Mouse (Mus musculus) stomach, postnatal 0 days (tissue): ENCODE measurements at regions not wholly inside any gene's neighbourhood (a gene's known extent, or its start where the extent isn't known, plus 50 kb on each side); places are given as distances from the start of the nearest gene placed in this dataset.

ENCODE experiments used
- ATAC-seq: fragments of 200-750 bp; cut with Nextera tagmentation; 2 replicates; pipeline ENCODE4 v1.8.0; 2017; ENCODE audit not compliant: low FRiP score, low TSS enrichment
- DNase-seq: peaks from one replicate; pipeline ENCODE4 v3.0.0-alpha.2; 2016; ENCODE audit warnings: low spot score
- H3K27ac ChIP-seq: fragments of 300-500 bp; sonication (generic); replicated peaks from 2 replicates; pipeline ENCODE4 v1.5.1; 2014; ENCODE audit warnings: mild to moderate bottlenecking, control low read depth
- H3K27me3 ChIP-seq: fragments of 300-500 bp; sonication (generic); 2 replicates; pipeline ENCODE4 v1.6.1; 2014; ENCODE audit warnings: low read length; ENCODE audit not compliant: control insufficient read depth, insufficient read depth
- H3K36me3 ChIP-seq: fragments of 300-500 bp; sonication (generic); 2 replicates; pipeline ENCODE4 v1.6.1; 2014; ENCODE audit warnings: low read length, mixed read lengths; ENCODE audit not compliant: control insufficient read depth, insufficient read depth
- H3K4me1 ChIP-seq: fragments of 300-500 bp; sonication (generic); replicated peaks from 2 replicates; pipeline ENCODE4 v1.6.1; 2014; ENCODE audit warnings: antibody characterized with exemption; ENCODE audit not compliant: control insufficient read depth, insufficient read depth
- H3K4me2 ChIP-seq: fragments of 300-500 bp; sonication (generic); replicated peaks from 2 replicates; pipeline ENCODE4 v1.6.1; 2014; ENCODE audit warnings: low read depth, mild to moderate bottlenecking, control low read depth, moderate library complexity
- H3K4me3 ChIP-seq: fragments of 300-500 bp; sonication (generic); 2 replicates; pipeline ENCODE4 v1.5.1; 2014; ENCODE audit warnings: low read depth, low read length, control low read depth
- H3K9ac ChIP-seq: fragments of 300-500 bp; sonication (generic); 2 replicates; pipeline ENCODE4 v1.6.1; 2014; ENCODE audit warnings: mild to moderate bottlenecking, low read length, control low read depth, mixed read lengths
- H3K9me3 ChIP-seq: fragments of 300-500 bp; sonication (generic); 2 replicates; pipeline ENCODE4 v1.6.1; 2016; ENCODE audit warnings: low read length; ENCODE audit not compliant: control insufficient read depth
- CTCF ChIP-seq: IDR thresholded peaks from 2 replicates; pipeline ENCODE4 v1.5.1; 2016; ENCODE audit warnings: antibody characterized with exemption, low read depth, mild to moderate bottlenecking, moderate library complexity
- EP300 ChIP-seq: optimal IDR thresholded peaks from 2 replicates; pipeline ENCODE3; 2016; ENCODE audit warnings: antibody characterized with exemption
- WGBS: fragments of 180-500 bp; shearing (Covaris S2); extraction: QIAGEN DNeasy Blood & Tissue Kit; methylation state at CpG from one replicate; pipeline ENCODE4 v1.1.7; 2014; 5-methylcytosine and 5-hydroxymethylcytosine counted together

DNA sequence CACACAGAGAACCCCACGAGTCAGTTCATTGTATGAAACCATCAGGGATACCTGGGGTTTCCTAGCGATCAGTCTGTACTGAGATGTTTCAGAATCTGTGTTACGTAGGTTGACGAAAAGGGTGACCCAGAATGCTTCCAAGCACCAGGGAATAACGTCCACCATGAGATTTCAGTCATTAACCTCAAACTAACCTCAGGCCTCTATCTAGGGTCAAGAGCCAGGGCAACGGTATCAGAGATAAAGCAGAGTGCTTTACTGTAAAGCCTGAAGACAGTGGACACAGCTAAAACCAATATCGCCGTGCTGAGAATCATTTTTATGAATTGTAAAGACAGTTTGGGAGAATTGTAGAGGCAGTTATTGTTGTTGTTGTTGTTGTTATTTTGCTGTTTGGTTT is 52.9 kb upstream of the Errfi1 start:
- no peak overlapping the region for H3K27ac ChIP-seq
- H3K9ac ChIP-seq = no peak overlapping the region
- no peak for ATAC-seq
- no peak overlapping the region for H3K4me3 ChIP-seq
- no peaks in the 10 kb centered on the region for H3K36me3 ChIP-seq
- H3K27me3 ChIP-seq = no peaks in the 10 kb centered on the region
- DNase-seq = no peak
- WGBS = 75% methylated on average over 8 of the region's 8 CpGs
- peaks cover 2% of the 10 kb centered on the region; the same call in 1 of the 2 replicates for H3K4me1 ChIP-seq
- TF ChIP-seq CTCF (no peak), EP300 (no peak)
- H3K9me3 ChIP-seq = no peaks in the 10 kb centered on the region
- H3K4me2 ChIP-seq = no peak overlapping the region

DNA sequence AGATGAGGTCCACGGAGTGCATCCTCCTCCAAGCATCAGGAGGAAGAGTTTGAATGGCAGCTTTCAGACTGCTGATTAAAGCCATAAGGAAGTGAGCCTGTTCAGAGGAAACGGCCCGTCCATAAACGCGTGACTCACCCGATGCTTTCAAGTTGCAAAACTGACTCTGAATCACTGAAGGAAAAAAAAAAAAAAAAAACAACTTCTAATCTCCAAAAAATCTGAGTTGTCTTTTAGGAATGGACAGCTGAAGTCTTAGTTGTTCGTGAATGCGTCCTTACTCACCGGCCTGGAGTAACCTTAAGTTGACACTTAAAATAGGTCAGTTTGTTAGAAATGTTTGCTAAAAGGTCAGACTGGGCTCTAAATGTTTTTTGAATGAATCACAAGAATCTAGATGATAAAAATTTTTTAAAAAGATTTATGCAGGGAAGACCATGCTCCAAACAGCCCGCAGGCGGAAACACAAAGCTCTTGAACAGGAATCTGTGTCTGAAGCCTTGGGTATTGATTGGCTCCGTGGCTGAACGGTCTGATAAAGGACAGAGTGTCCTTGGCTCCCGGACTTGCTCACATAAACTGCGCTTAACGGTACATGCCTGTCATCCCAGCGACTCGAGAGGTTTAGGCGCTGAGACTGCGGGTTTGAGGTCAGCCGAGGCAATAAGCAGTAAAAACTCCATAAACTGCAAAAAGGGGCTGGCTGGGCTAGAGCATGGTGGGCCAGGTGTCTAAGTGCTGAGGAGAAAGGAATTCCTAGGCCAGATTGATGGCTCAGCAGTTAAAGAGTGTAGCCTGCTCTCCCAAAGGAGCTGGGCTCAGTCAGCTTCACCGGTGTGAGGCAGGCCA is 53.9 kb upstream of the Errfi1 start:
- H3K9me3 ChIP-seq = no peaks in the 10 kb centered on the region
- DNase-seq (peak; percentile 62), ATAC-seq (peak; percentile 63)
- TF ChIP-seq CTCF (no peak), EP300 (peak; percentile 17)
- peak overlapping the region; percentile 8; the same call in 1 of the 2 replicates for H3K9ac ChIP-seq
- 16% methylated on average over 22 of the region's 22 CpGs for WGBS
- peak overlapping the region; percentile 81 for H3K27ac ChIP-seq
- H3K4me1 ChIP-seq = peaks cover 2% of the 10 kb centered on the region; the same call in 1 of the 2 replicates
- no peaks in the 10 kb centered on the region for H3K27me3 ChIP-seq
- H3K4me3 ChIP-seq = no peak overlapping the region
- no peaks in the 10 kb centered on the region for H3K36me3 ChIP-seq
- 0 out of 2 replicates have a peak overlapping the region, but pooled peaks have one; percentile 9 for H3K4me2 ChIP-seq

DNA sequence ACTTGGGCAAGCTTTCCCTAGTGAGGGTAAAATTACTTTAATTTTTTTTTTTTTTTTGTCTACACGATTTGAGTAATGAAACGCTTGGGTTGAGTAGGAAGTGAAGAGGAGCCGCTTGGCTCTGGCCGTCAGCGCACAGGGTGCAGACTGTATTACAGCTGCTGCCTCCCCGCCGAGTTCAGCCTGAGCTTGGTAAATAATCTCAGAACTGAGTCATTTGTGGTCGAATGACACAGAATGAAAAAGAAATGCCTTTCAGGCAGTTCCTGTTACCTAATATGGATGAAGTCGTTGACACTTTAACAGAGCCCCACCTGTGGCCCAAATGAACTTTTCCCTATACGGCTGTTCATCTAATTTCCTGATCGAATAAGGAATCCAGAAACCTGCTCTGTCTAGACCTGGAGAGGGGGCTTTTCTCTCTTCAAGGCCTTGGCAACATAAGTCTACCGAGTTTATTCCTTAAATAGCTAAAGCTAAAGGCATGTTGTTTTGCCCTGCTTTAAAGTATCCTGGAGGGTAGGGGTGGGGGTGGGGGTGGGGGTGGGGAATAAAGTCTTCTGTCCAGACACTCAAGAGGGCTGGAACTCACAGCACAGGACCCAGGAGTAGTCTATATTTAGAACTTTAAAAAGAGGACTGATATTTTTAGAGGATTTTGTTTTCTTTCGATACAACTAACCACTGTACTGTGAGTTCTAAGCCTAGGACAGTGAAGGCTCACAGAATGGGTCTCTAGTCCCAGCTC is 54.8 kb upstream of the Errfi1 start:
- H3K9me3 ChIP-seq = no peaks in the 10 kb centered on the region
- no peaks in the 10 kb centered on the region for H3K27me3 ChIP-seq
- peaks cover 2% of the 10 kb centered on the region; the same call in 1 of the 2 replicates for H3K4me1 ChIP-seq
- WGBS = 12% methylated on average over 13 of the region's 13 CpGs
- no peak overlapping the region for H3K9ac ChIP-seq
- H3K27ac ChIP-seq = peak overlapping the region; percentile 81
- peak; percentile 24 for TF ChIP-seq EP300
- TF ChIP-seq CTCF = no peak
- H3K36me3 ChIP-seq = no peaks in the 10 kb centered on the region
- DNase-seq (peak; percentile 70), ATAC-seq (peak; percentile 87)
- no peak overlapping the region for H3K4me3 ChIP-seq
- peak overlapping the region; percentile 11; the same call in 1 of the 2 replicates for H3K4me2 ChIP-seq

DNA sequence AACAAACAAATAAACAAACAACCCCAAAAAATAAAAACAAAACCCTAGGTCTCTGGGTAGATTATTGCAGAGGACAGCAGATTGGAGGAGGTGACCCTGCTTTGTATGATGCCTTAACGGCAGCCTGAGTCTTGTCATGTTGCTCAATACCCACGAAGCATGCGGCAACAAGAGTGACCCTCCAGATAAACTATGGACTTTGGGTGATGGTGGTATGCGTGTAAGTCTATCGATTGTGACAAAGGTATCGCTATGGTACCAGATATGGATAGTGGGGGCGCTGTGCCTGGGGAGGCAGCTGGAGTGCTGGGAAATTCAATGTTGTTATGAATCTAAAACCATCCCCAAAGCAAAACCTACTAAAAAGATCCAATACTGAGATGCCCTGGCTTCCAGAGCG is 55.4 kb upstream of the Errfi1 start:
- peak overlapping the region; percentile 81 for H3K27ac ChIP-seq
- DNase-seq (no peak), ATAC-seq (no peak)
- H3K9me3 ChIP-seq = no peaks in the 10 kb centered on the region
- no peak overlapping the region for H3K4me3 ChIP-seq
- H3K27me3 ChIP-seq = no peaks in the 10 kb centered on the region
- TF ChIP-seq CTCF (no peak), EP300 (no peak)
- WGBS = 73% methylated on average over 8 of the region's 8 CpGs
- H3K9ac ChIP-seq = no peak overlapping the region
- H3K36me3 ChIP-seq = no peaks in the 10 kb centered on the region
- peak overlapping the region; percentile 11; the same call in 1 of the 2 replicates for H3K4me2 ChIP-seq
- peaks cover 2% of the 10 kb centered on the region; the same call in 1 of the 2 replicates for H3K4me1 ChIP-seq

DNA sequence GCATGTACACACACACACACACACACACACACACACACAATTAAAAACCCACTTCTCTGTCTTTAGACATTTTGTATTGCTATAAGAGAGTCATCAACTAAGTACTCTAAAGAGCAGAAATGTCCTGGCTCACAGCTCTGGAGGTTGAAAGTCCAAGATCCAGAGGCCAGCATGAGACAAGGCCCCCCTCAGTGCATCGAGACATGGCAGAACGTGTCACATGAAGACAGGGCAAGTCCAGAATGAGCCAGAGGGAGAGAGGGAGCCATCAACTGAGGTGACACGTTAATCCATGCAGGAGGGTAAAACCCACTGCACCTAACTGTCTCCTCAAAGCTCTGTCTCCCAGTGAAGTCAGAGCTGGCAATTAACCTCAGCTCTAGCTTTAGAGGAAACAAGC is 56.7 kb upstream of the Errfi1 start:
- Histone ChIP-seq H3K4me1 (peaks cover 2% of the 10 kb centered on the region; the same call in 1 of the 2 replicates), H3K36me3 (no peaks in the 10 kb centered on the region), H3K27me3 (no peaks in the 10 kb centered on the region), H3K9ac (no peak overlapping the region), H3K4me3 (no peak overlapping the region), H3K27ac (no peak overlapping the region), H3K9me3 (no peaks in the 10 kb centered on the region), H3K4me2 (no peak overlapping the region)
- 80% methylated on average over 3 of the region's 3 CpGs for WGBS
- DNase-seq (no peak), ATAC-seq (no peak)
- no peak for TF ChIP-seq CTCF
- no peak for TF ChIP-seq EP300
